Mouse (Mus musculus) neural tube, embryonic 12.5 days (tissue): ENCODE data around the gene Ipo9. TPM values are rescaled to one million over a fixed set of nuclear protein-coding genes. Genes with fewer than 3 reads are reported as not detected.

Experiments
- ATAC-seq: fragments of 200-750 bp; cut with Nextera tagmentation; 2 replicates; pipeline ENCODE4 v1.8.0; 2017; ENCODE audit warnings: low read depth, mild to moderate bottlenecking, moderate TSS enrichment, moderate library complexity; ENCODE audit not compliant: low FRiP score
- H3K27ac ChIP-seq: fragments of 300-500 bp; sonication (generic); 2 replicates; pipeline ENCODE4 v1.5.1; 2016
- H3K27me3 ChIP-seq: fragments of 300-500 bp; sonication (generic); replicated peaks from 2 replicates; pipeline ENCODE4 v1.6.1; 2016; ENCODE audit warnings: mild to moderate bottlenecking
- H3K36me3 ChIP-seq: fragments of 300-500 bp; sonication (generic); 2 replicates; pipeline ENCODE4 v1.6.1; 2016; ENCODE audit warnings: mild to moderate bottlenecking
- H3K4me1 ChIP-seq: fragments of 300-500 bp; sonication (generic); 2 replicates; pipeline ENCODE4 v1.6.1; 2016
- H3K4me2 ChIP-seq: fragments of 300-500 bp; sonication (generic); replicated peaks from 2 replicates; pipeline ENCODE4 v1.6.1; 2016; ENCODE audit warnings: mild to moderate bottlenecking
- H3K4me3 ChIP-seq: fragments of 300-500 bp; sonication (generic); 2 replicates; pipeline ENCODE4 v1.5.1; 2016
- H3K9ac ChIP-seq: fragments of 300-500 bp; sonication (generic); 2 replicates; pipeline ENCODE4 v1.6.1; 2016; ENCODE audit warnings: mild to moderate bottlenecking
- H3K9me3 ChIP-seq: fragments of 300-500 bp; sonication (generic); 2 replicates; pipeline ENCODE4 v1.6.1; 2016; ENCODE audit warnings: mild to moderate bottlenecking
- WGBS: fragments of 180-500 bp; shearing (Covaris S2); methylation state at CpG from one replicate; pipeline ENCODE4 v1.1.7; 2016; 5-methylcytosine and 5-hydroxymethylcytosine counted together
- polyA plus RNA-seq: library from polyadenylated mRNA; unstranded; fragments of >200 nt; fragmentation: Nextera tagmentation; extraction: Ambion mirVana; gene quantifications from 2 replicates; pipeline ENCODE4 v1.2.1, GENCODE M21; 2016

Gene Ipo9
- polyA plus RNA-seq, 1 experiment from 2014 or later, result 167 TPM

- Histone ChIP-seq H3K27ac (no peak overlapping the region), H3K27me3 (no peaks in the 10 kb centered on the region), H3K36me3 (peaks cover 34% of the 10 kb centered on the region), H3K4me2 (no peak overlapping the region), H3K9me3 (no peaks in the 10 kb centered on the region), H3K4me3 (no peak overlapping the region), H3K4me1 (peaks cover 3% of the 10 kb centered on the region), H3K9ac (no peak overlapping the region)
- 0 out of 2 replicates have a peak, but pooled peaks have one; percentile 21 for ATAC-seq
- WGBS, result 75% methylated on average over 15 of the region's 15 CpGs
Observed at GRCm38 (mm10) chr1:135380071-135380991, 50.0 kb downstream of the Ipo9 start.

- H3K9me3 ChIP-seq, result no peaks in the 10 kb centered on the region
- peaks cover 9% of the 10 kb centered on the region for H3K4me1 ChIP-seq
- no peak overlapping the region for H3K4me3 ChIP-seq
- no peaks in the 10 kb centered on the region for H3K27me3 ChIP-seq
- H3K36me3 ChIP-seq, result peaks cover 21% of the 10 kb centered on the region; the same call in 1 of the 2 replicates
- no peak overlapping the region for H3K27ac ChIP-seq
- no peak overlapping the region for H3K4me2 ChIP-seq
- ATAC-seq, result no peak
- H3K9ac ChIP-seq, result no peak overlapping the region
- WGBS, result 74% methylated on average over 2 of the region's 2 CpGs
Observed at GRCm38 (mm10) chr1:135379048-135379447, 51.3 kb downstream of the Ipo9 start.

- ATAC-seq, result no peak
- 71% methylated on average over 9 of the region's 9 CpGs for WGBS
- Histone ChIP-seq H3K4me2 (no peak overlapping the region), H3K4me3 (no peak overlapping the region), H3K27me3 (no peaks in the 10 kb centered on the region), H3K27ac (no peak overlapping the region), H3K4me1 (peaks cover 12% of the 10 kb centered on the region), H3K9me3 (no peaks in the 10 kb centered on the region), H3K36me3 (peaks cover 16% of the 10 kb centered on the region; the same call in 1 of the 2 replicates), H3K9ac (no peak overlapping the region)
Observed at GRCm38 (mm10) chr1:135378576-135378975, 51.7 kb downstream of the Ipo9 start.

- ATAC-seq, result peak; percentile 88
Observed at GRCm38 (mm10) chr1:135374868-135375581, 55.3 kb downstream of the Ipo9 start, which contains the start of gene Shisa4. Gene Shisa4 (minus strand): TSS chr1:135375237.

GRCm38 (mm10) chr1:135374175-135374867 lies 56.0 kb downstream of the Ipo9 start:
- H3K9me3 ChIP-seq, result no peaks in the 10 kb centered on the region
- peak overlapping the region; percentile 91 for H3K9ac ChIP-seq
- no peaks in the 10 kb centered on the region for H3K27me3 ChIP-seq
- H3K4me2 ChIP-seq, result peak overlapping the region; percentile 67
- peak; percentile 25 for ATAC-seq
- peaks cover 3% of the 10 kb centered on the region; the same call in 1 of the 2 replicates for H3K36me3 ChIP-seq
- 2% methylated on average over 19 of the region's 19 CpGs for WGBS
- H3K27ac ChIP-seq, result peak overlapping the region; percentile 62
- H3K4me3 ChIP-seq, result peak overlapping the region; percentile 69
- peaks cover 34% of the 10 kb centered on the region for H3K4me1 ChIP-seq

More at GRCm38 (mm10) chr1:135374868-135375581, 55.3 kb downstream of the Ipo9 start, which contains the start of gene Shisa4:
- Histone ChIP-seq H3K4me1 (peaks cover 30% of the 10 kb centered on the region), H3K27ac (peak within 1 kb of the TSS; percentile 62), H3K9ac (peak within 1 kb of the TSS; percentile 91), H3K27me3 (no peaks in the 10 kb centered on the region), H3K9me3 (no peaks in the 10 kb centered on the region), H3K4me2 (peak within 1 kb of the TSS; percentile 67), H3K4me3 (peak within 1 kb of the TSS; percentile 69), H3K36me3 (peaks cover 3% of the 10 kb centered on the region; the same call in 1 of the 2 replicates)
- WGBS, result 2% methylated on average over 38 of the region's 38 CpGs

- no peaks in the 10 kb centered on the region for H3K9me3 ChIP-seq
- H3K27ac ChIP-seq, result no peak overlapping the region
- peak overlapping the region; percentile 15 for H3K4me3 ChIP-seq
- 67% methylated on average over 4 of the region's 4 CpGs for WGBS
- H3K4me2 ChIP-seq, result peak overlapping the region; percentile 46
- 0 out of 2 replicates have a peak overlapping the region, but pooled peaks have one; percentile 13 for H3K9ac ChIP-seq
- no peak for ATAC-seq
- H3K4me1 ChIP-seq, result peaks cover 44% of the 10 kb centered on the region
- H3K36me3 ChIP-seq, result peaks cover 3% of the 10 kb centered on the region; the same call in 1 of the 2 replicates
- H3K27me3 ChIP-seq, result no peaks in the 10 kb centered on the region
Observed at GRCm38 (mm10) chr1:135373171-135373677, 57.1 kb downstream of the Ipo9 start.

GRCm38 (mm10) chr1:135369415-135369814 lies 60.9 kb downstream of the Ipo9 start:
- 81% methylated on average over 5 of the region's 5 CpGs for WGBS
- no peak overlapping the region for H3K27ac ChIP-seq
- H3K4me2 ChIP-seq, result peak overlapping the region; percentile 81
- no peak overlapping the region for H3K4me3 ChIP-seq
- no peaks in the 10 kb centered on the region for H3K9me3 ChIP-seq
- H3K27me3 ChIP-seq, result no peaks in the 10 kb centered on the region
- no peak for ATAC-seq
- peaks cover 3% of the 10 kb centered on the region; the same call in 1 of the 2 replicates for H3K36me3 ChIP-seq
- no peak overlapping the region for H3K9ac ChIP-seq
- H3K4me1 ChIP-seq, result peaks cover 37% of the 10 kb centered on the region

- no peak overlapping the region for H3K4me3 ChIP-seq
- H3K9ac ChIP-seq, result peak overlapping the region; percentile 56; the same call in 1 of the 2 replicates
- H3K4me2 ChIP-seq, result peak overlapping the region; percentile 81
- no peak overlapping the region for H3K27ac ChIP-seq
- peaks cover 3% of the 10 kb centered on the region; the same call in 1 of the 2 replicates for H3K36me3 ChIP-seq
- H3K4me1 ChIP-seq, result peaks cover 35% of the 10 kb centered on the region
- ATAC-seq, result peak; percentile 8; the same call in 1 of the 2 replicates
- 10% methylated on average over 14 of the region's 14 CpGs for WGBS
- H3K27me3 ChIP-seq, result no peaks in the 10 kb centered on the region
- H3K9me3 ChIP-seq, result no peaks in the 10 kb centered on the region
Observed at GRCm38 (mm10) chr1:135368982-135369381, 61.3 kb downstream of the Ipo9 start.

- Histone ChIP-seq H3K9ac (peak overlapping the region; percentile 56), H3K4me3 (peak overlapping the region; percentile 36), H3K27me3 (no peaks in the 10 kb centered on the region), H3K27ac (no peak overlapping the region), H3K4me1 (peaks cover 29% of the 10 kb centered on the region), H3K9me3 (no peaks in the 10 kb centered on the region), H3K36me3 (peaks cover 3% of the 10 kb centered on the region; the same call in 1 of the 2 replicates), H3K4me2 (peak overlapping the region; percentile 81)
- ATAC-seq, result peak; percentile 76
- 1% methylated on average over 20 of the region's 20 CpGs for WGBS
Observed at GRCm38 (mm10) chr1:135368245-135368644, 62.1 kb downstream of the Ipo9 start.

- no peak overlapping the region for H3K4me3 ChIP-seq
- H3K9me3 ChIP-seq, result no peaks in the 10 kb centered on the region
- H3K4me1 ChIP-seq, result peaks cover 23% of the 10 kb centered on the region
- no peak overlapping the region for H3K27ac ChIP-seq
- no peaks in the 10 kb centered on the region for H3K27me3 ChIP-seq
- WGBS, result 83% methylated on average over 8 of the region's 8 CpGs
- H3K4me2 ChIP-seq, result no peak overlapping the region
- no peak overlapping the region for H3K9ac ChIP-seq
- no peak for ATAC-seq
- H3K36me3 ChIP-seq, result peaks cover 3% of the 10 kb centered on the region; the same call in 1 of the 2 replicates
Observed at GRCm38 (mm10) chr1:135367595-135367994, 62.7 kb downstream of the Ipo9 start.

GRCm38 (mm10) chr1:135367005-135367404 lies 63.3 kb downstream of the Ipo9 start:
- no peak overlapping the region for H3K27ac ChIP-seq
- H3K9me3 ChIP-seq, result no peaks in the 10 kb centered on the region; the same call in 1 of the 2 replicates
- no peak overlapping the region for H3K4me3 ChIP-seq
- no peak overlapping the region for H3K9ac ChIP-seq
- no peaks in the 10 kb centered on the region for H3K27me3 ChIP-seq
- H3K4me2 ChIP-seq, result no peak overlapping the region
- peaks cover 3% of the 10 kb centered on the region; the same call in 1 of the 2 replicates for H3K36me3 ChIP-seq
- WGBS, result 83% methylated on average over 7 of the region's 7 CpGs
- ATAC-seq, result no peak
- H3K4me1 ChIP-seq, result peaks cover 17% of the 10 kb centered on the region
